In genomic region chr5:143817931-143818311, GRCm38 (mm10) we compare ENCODE assay signal across 8 mouse cellular contexts. TPM values are rescaled to one million over a fixed set of nuclear protein-coding genes. Genes with fewer than 3 reads are reported as not detected.
DNase-seq lines count a peak whose midpoint lies in the region; ATAC-seq and TF ChIP-seq lines count a peak whose summit lies in the region.

No protein-coding gene starts in this region.

- no peaks in the 10 kb centered on the region; the same call in 1 of the 2 replicates for H3K4me1 ChIP-seq in cerebellum, adult 2 months (ENCODE audit: control insufficient read depth, insufficient read depth, low read length)
- peaks cover 10% of the 10 kb centered on the region for H3K4me1 ChIP-seq in hindbrain, embryonic 10.5 days (replicated peaks)
- H3K4me1 ChIP-seq in liver, embryonic 13.5 days (replicated peaks): peaks cover 44% of the 10 kb centered on the region
- H3K4me1 ChIP-seq in neural tube, embryonic 15.5 days: peaks cover 22% of the 10 kb centered on the region

- peak overlapping the region; percentile 82 for H3K4me2 ChIP-seq in liver, embryonic 13.5 days
- H3K4me2 ChIP-seq in neural tube, embryonic 15.5 days: peak overlapping the region; percentile 90

- in situ Hi-C loops in Patski (cut with MboI; ENCODE audit: low pct_unique_long_range_greater_than_20kb): no loop called here

- H3K9ac ChIP-seq in liver, embryonic 13.5 days: peak overlapping the region; percentile 90
- H3K9ac ChIP-seq in neural tube, embryonic 15.5 days (replicated peaks): peak overlapping the region; percentile 83

- no peaks in the 10 kb centered on the region for H3K36me3 ChIP-seq in hindbrain, embryonic 10.5 days
- H3K36me3 ChIP-seq in liver, embryonic 13.5 days: peaks cover 14% of the 10 kb centered on the region
- H3K36me3 ChIP-seq in neural tube, embryonic 15.5 days: no peaks in the 10 kb centered on the region

- CTCF ChIA-PET in Patski (lab: Charles Lee): interaction anchor here (1.3 kb wide), 1 partner anchor 11 kb away, joined by 3 read pairs; no protein-coding TSS in a partner anchor

- H3K9me3 ChIP-seq in hindbrain, embryonic 10.5 days: no peaks in the 10 kb centered on the region
- H3K9me3 ChIP-seq in liver, embryonic 13.5 days (replicated peaks): no peaks in the 10 kb centered on the region
- no peaks in the 10 kb centered on the region for H3K9me3 ChIP-seq in neural tube, embryonic 15.5 days (replicated peaks)

- no peak for TF ChIP-seq POLR2A in cerebellum, adult 2 months (IDR thresholded peaks at IDR 0.05; ENCODE audit: borderline replicate concordance, insufficient read depth, low read length)

- ATAC-seq in Patski: peak; percentile 11
- peak; percentile 11 for ATAC-seq in liver, embryonic 13.5 days (ENCODE audit: low read depth)
- peak; percentile 79 for ATAC-seq in neural tube, embryonic 15.5 days (ENCODE audit: low FRiP score)

- TF ChIP-seq CTCF in cerebellum, adult 2 months (IDR thresholded peaks at IDR 0.05; ENCODE audit: borderline replicate concordance, insufficient read depth, low read depth, low read length): no peak
- TF ChIP-seq CTCF in Patski (IDR thresholded peaks at IDR 0.05): no peak

- DNase-seq in cerebellum, adult 2 months: no peak
- DNase-seq in cerebellum, postnatal 25 days: no peak
- no peak for DNase-seq in Patski (ENCODE audit: low read depth, low spot score)
- no peak for DNase-seq in hindbrain, embryonic 10.5 days (ENCODE audit: low spot score)
- no peak for DNase-seq in liver, embryonic 13.5 days
- DNase-seq in urinary bladder, postnatal 10 days (ENCODE audit: low spot score): no peak
- DNase-seq in urinary bladder, adult 2 months (ENCODE audit: low spot score): no peak

- no peak overlapping the region for H3K27ac ChIP-seq in cerebellum, adult 2 months (ENCODE audit: insufficient read depth, low read length)
- H3K27ac ChIP-seq in hindbrain, embryonic 10.5 days: peak overlapping the region; percentile 89
- H3K27ac ChIP-seq in liver, embryonic 13.5 days: peak overlapping the region; percentile 99
- peak overlapping the region; percentile 80 for H3K27ac ChIP-seq in neural tube, embryonic 15.5 days (replicated peaks)

- POLR2A ChIA-PET in Patski (lab: Charles Lee): interaction anchor here (0.7 to 1.4 kb wide), 4 partner anchors 54 to 86 kb away, joined by 3 to 6 read pairs (median 4); partner anchors contain the start of gene Usp42

- no peaks in the 10 kb centered on the region for H3K27me3 ChIP-seq in cerebellum, adult 2 months (ENCODE audit: control insufficient read depth, insufficient read depth, low read length)
- H3K27me3 ChIP-seq in Patski: no peaks in the 10 kb centered on the region
- no peaks in the 10 kb centered on the region for H3K27me3 ChIP-seq in hindbrain, embryonic 10.5 days (ENCODE audit: insufficient read depth, poor library complexity, severe bottlenecking)
- no peaks in the 10 kb centered on the region for H3K27me3 ChIP-seq in liver, embryonic 13.5 days
- no peaks in the 10 kb centered on the region for H3K27me3 ChIP-seq in neural tube, embryonic 15.5 days (replicated peaks)

- H3K4me3 ChIP-seq in cerebellum, adult 2 months (replicated peaks; ENCODE audit: insufficient read depth, low read depth, low read length): peak overlapping the region; percentile 85
- peak overlapping the region; percentile 93 for H3K4me3 ChIP-seq in hindbrain, embryonic 10.5 days
- peak overlapping the region; percentile 82 for H3K4me3 ChIP-seq in liver, embryonic 13.5 days (replicated peaks)
- H3K4me3 ChIP-seq in neural tube, embryonic 15.5 days (replicated peaks): peak overlapping the region; percentile 90

- WGBS in cerebellum, adult 2 months: under 1% methylated on average over 32 of the region's 32 CpGs
- under 1% methylated on average over 32 of the region's 32 CpGs for WGBS in hindbrain, embryonic 10.5 days
- WGBS in liver, embryonic 13.5 days (ENCODE audit: insufficient replicate concordance): under 1% methylated on average over 32 of the region's 32 CpGs
- WGBS in neural tube, embryonic 15.5 days: under 1% methylated on average over 32 of the region's 32 CpGs

RNA-seq across cellular contexts. Expression of gene Eif2ak1, which starts 0.3 kb away (rescaled TPM):
- 40.5 and 40.9 TPM in 2 replicates for polyA plus RNA-seq in cerebellum, adult 2 months (2012; rRNA removed)
- 41.1 TPM for polyA plus RNA-seq in Patski (2021)
- 45.0 and 48.4 TPM in 2 replicates for polyA plus RNA-seq in hindbrain, embryonic 10.5 days (2016; fragmentation: Nextera tagmentation; extraction: Ambion mirVana)
- 104 and 118 TPM in 2 replicates for polyA plus RNA-seq in liver, embryonic 13.5 days (2015; fragmentation: Nextera tagmentation; extraction: Ambion mirVana)
- 48.2 and 50.7 TPM in 2 replicates for polyA plus RNA-seq in neural tube, embryonic 15.5 days (2015; fragmentation: Nextera tagmentation; extraction: Ambion mirVana)
- polyA plus RNA-seq in urinary bladder, adult 2 months (2012; rRNA removed): 15.2 and 18.9 TPM in 2 replicates

Comparison
In these comparisons a context has a peak if more than half of its experiments do, and no peak if none do; other contexts are left out.
1. ATAC-seq: peak in every context shown above with its lines; median percentile 79 in neural tube, embryonic 15.5 days; 11 in Patski; 11 in liver, embryonic 13.5 days.